8 mouse cellular contexts compared by ENCODE assay signal in the genomic region with DNA sequence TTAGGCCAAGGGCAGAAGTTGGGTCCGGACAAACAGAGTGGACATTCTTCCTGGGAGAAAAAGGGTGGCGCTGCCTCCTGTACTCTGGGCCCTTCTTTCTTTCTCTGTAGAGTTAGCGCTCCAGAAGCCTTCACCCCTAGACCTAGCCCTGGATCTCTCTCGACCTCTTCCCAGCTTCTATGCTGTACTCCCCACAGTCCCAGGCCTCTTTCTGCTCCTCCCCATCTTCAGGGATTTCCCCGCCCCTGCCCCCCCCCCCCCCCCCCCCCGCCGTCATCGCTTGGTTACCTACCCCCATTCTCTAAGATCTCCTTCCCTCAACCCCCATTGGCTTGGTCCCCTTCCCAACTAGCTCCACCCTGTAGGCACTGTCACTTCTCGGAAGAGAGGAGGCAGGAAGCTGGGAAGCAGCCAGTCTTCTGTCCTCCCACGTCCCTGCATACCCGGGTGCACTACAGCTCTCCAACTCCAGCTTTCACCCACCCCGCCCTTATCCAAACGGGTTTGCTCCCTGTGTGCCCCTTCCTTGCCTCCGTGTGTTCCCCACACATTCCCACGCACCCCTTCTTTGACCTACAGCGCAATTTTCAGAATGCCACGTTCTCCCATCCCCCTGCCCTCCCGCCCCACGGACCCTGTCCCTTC. TPM values are rescaled to one million over a fixed set of nuclear protein-coding genes. Genes with fewer than 3 reads are reported as not detected.
DNase-seq lines count a peak whose midpoint lies in the region; ATAC-seq lines count a peak whose summit lies in the region.

No protein-coding gene starts in this region.

- H3K27ac ChIP-seq in hindbrain, embryonic 16.5 days (ENCODE audit: low read depth, low read length) = peak overlapping the region; percentile 83

- H3K4me2 ChIP-seq in hindbrain, embryonic 16.5 days (ENCODE audit: low read length) = peak overlapping the region; percentile 97

- H3K9me3 ChIP-seq in hindbrain, embryonic 16.5 days (ENCODE audit: control insufficient read depth, low read length) = no peaks in the 10 kb centered on the region

- H3K27me3 ChIP-seq in hindbrain, embryonic 16.5 days (replicated peaks; ENCODE audit: control insufficient read depth, insufficient read depth, low read length) = no peaks in the 10 kb centered on the region

- peak; percentile 12; the same call in 1 of the 2 replicates for ATAC-seq in common myeloid progenitor, adult 5-6 weeks (replicated peaks; ENCODE audit: low read depth, poor library complexity, severe bottlenecking)
- peak; percentile 92 for ATAC-seq in hindbrain, embryonic 16.5 days

- H3K9ac ChIP-seq in hindbrain, embryonic 16.5 days (ENCODE audit: low read depth, low read length) = peak overlapping the region; percentile 70

- DNase-seq in ZHBTc4 (ENCODE audit: low read depth, low spot score) = peak; percentile 93
- DNase-seq in gastrocnemius, postnatal 10 days = peak; percentile 65
- peak; percentile 65 to 76 for DNase-seq in left cerebral cortex, adult 18-20 months (ENCODE audit: low spot score in 2 of 2)
- DNase-seq in lung, postnatal 25 days (ENCODE audit: low spot score) = peak; percentile 91
- peak; percentile 74 to 77 for DNase-seq in right cerebral cortex, adult 2 months (ENCODE audit: low spot score in 2 of 2)
- DNase-seq in thymus, postnatal 25 days = no peak

- H3K4me1 ChIP-seq in hindbrain, embryonic 16.5 days (ENCODE audit: control insufficient read depth, insufficient read depth, low read depth, low read length) = peaks cover 4% of the 10 kb centered on the region

- 10% methylated on average over 15 of the region's 19 CpGs for WGBS in hindbrain, embryonic 16.5 days

- H3K4me3 ChIP-seq in hindbrain, embryonic 16.5 days (ENCODE audit: low read length) = peak overlapping the region; percentile 48

- H3K36me3 ChIP-seq in hindbrain, embryonic 16.5 days (ENCODE audit: control insufficient read depth, insufficient read depth, low read length) = no peaks in the 10 kb centered on the region

RNA-seq across cellular contexts. Expression of gene B4galnt4, which starts 13.2 kb away (rescaled TPM):
- 0.19 and 0.82 TPM in 2 replicates for total RNA-seq in common myeloid progenitor, adult 5-6 weeks (2017)
- total RNA-seq in gastrocnemius, postnatal 10 days (2021) = under 1 TPM; 0.11 to 0.38 TPM
- 53.3 and 55.0 TPM in 2 replicates for polyA plus RNA-seq in hindbrain, embryonic 16.5 days (2015; fragmentation: Nextera tagmentation; extraction: Ambion mirVana)
- total RNA-seq in left cerebral cortex, adult 18-20 months (2021) = 10 to 100 TPM; 85.9 to 86.1 TPM

RNA-seq across cellular contexts. Expression of gene Gm17387, which starts 18.8 kb away (rescaled TPM):
- total RNA-seq in common myeloid progenitor, adult 5-6 weeks (2017) = not detected in 2 replicates
- not detected for total RNA-seq in gastrocnemius, postnatal 10 days (2021)
- polyA plus RNA-seq in hindbrain, embryonic 16.5 days (2015; fragmentation: Nextera tagmentation; extraction: Ambion mirVana) = not detected in 2 replicates
- total RNA-seq in left cerebral cortex, adult 18-20 months (2021) = not detected

RNA-seq across cellular contexts. Expression of gene Ifitm6, which starts 30.0 kb away (rescaled TPM):
- 8.2 TPM in 1 of 2 replicates, not detected in the other for total RNA-seq in common myeloid progenitor, adult 5-6 weeks (2017)
- total RNA-seq in gastrocnemius, postnatal 10 days (2021) = under 1 TPM; 0.49 to 0.84 TPM
- 0.83 and 1.3 TPM in 2 replicates for polyA plus RNA-seq in hindbrain, embryonic 16.5 days (2015; fragmentation: Nextera tagmentation; extraction: Ambion mirVana)
- total RNA-seq in left cerebral cortex, adult 18-20 months (2021) = under 1 TPM in 1 of 2 experiments, not detected in 1; 0.61 TPM

RNA-seq across cellular contexts. Expression of gene Pkp3, which starts 30.3 kb away (rescaled TPM):
- 0.19 and 3.4 TPM in 2 replicates for total RNA-seq in common myeloid progenitor, adult 5-6 weeks (2017)
- not detected for total RNA-seq in gastrocnemius, postnatal 10 days (2021)
- 0.31 and 0.32 TPM in 2 replicates for polyA plus RNA-seq in hindbrain, embryonic 16.5 days (2015; fragmentation: Nextera tagmentation; extraction: Ambion mirVana)
- total RNA-seq in left cerebral cortex, adult 18-20 months (2021) = under 1 TPM; 0.26 to 0.33 TPM

RNA-seq across cellular contexts. Expression of gene Ifitm3, which starts 37.1 kb away (rescaled TPM):
- 143 and 146 TPM in 2 replicates for total RNA-seq in common myeloid progenitor, adult 5-6 weeks (2017)
- 10 to 100 TPM; 54.7 to 70.0 TPM for total RNA-seq in gastrocnemius, postnatal 10 days (2021)
- 41.2 and 43.1 TPM in 2 replicates for polyA plus RNA-seq in hindbrain, embryonic 16.5 days (2015; fragmentation: Nextera tagmentation; extraction: Ambion mirVana)
- 10 to 100 TPM; 12.9 to 13.6 TPM for total RNA-seq in left cerebral cortex, adult 18-20 months (2021)

Comparison
In these comparisons a context has a peak if more than half of its experiments do, and no peak if none do; other contexts are left out.
1. RNA of gene B4galnt4, which starts 13.2 kb away (total RNA-seq): 85.9 to 86.1 TPM in left cerebral cortex, adult 18-20 months; 0.19 to 0.82 TPM in common myeloid progenitor, adult 5-6 weeks and 0.11 to 0.38 TPM in gastrocnemius, postnatal 10 days; every median in the first group is over 10 times any median in the second.